Mouse (Mus musculus) forebrain, postnatal 0 days (tissue): Measurements from ENCODE around the gene Casd1. TPM values are rescaled to one million over a fixed set of nuclear protein-coding genes. Genes with fewer than 3 reads are reported as not detected.
A peak's percentile ranks its signal among the peaks of the same experiment; 100 is the strongest.
"Not testable (repeated sequence)": the region's sequence is repeated elsewhere in the genome, so short reads cannot be mapped to it uniquely, and the experiment has no call there.

Source experiments
- ATAC-seq: fragments of 200-750 bp; cut with Nextera tagmentation; 2 replicates; pipeline ENCODE4 v1.8.0; 2017; ENCODE audit warnings: mild to moderate bottlenecking, moderate library complexity
- DNase-seq: peaks from one replicate; pipeline ENCODE4 v3.0.0-alpha.2; 2015
- H3K27ac ChIP-seq: fragments of 300-500 bp; sonication (generic); 2 replicates; pipeline ENCODE4 v1.5.1; 2014; ENCODE audit warnings: low read depth, mild to moderate bottlenecking, antibody characterized with exemption, low read length, moderate library complexity, mixed read lengths
- H3K27me3 ChIP-seq: fragments of 300-500 bp; sonication (generic); 2 replicates; pipeline ENCODE4 v1.6.1; 2014; ENCODE audit warnings: mild to moderate bottlenecking, low read length, mixed read lengths; ENCODE audit not compliant: insufficient read depth
- H3K36me3 ChIP-seq: fragments of 300-500 bp; sonication (generic); 2 replicates; pipeline ENCODE4 v1.6.1; 2014; ENCODE audit warnings: mild to moderate bottlenecking, moderate library complexity; ENCODE audit not compliant: insufficient read depth
- H3K4me1 ChIP-seq: fragments of 300-500 bp; sonication (generic); 2 replicates; pipeline ENCODE4 v1.6.1; 2014; ENCODE audit warnings: antibody characterized with exemption; ENCODE audit not compliant: insufficient read depth
- H3K4me2 ChIP-seq: fragments of 300-500 bp; sonication (generic); 2 replicates; pipeline ENCODE4 v1.6.1; 2014; ENCODE audit warnings: low read depth, mild to moderate bottlenecking, moderate library complexity
- H3K4me3 ChIP-seq: fragments of 300-500 bp; sonication (generic); 2 replicates; pipeline ENCODE4 v1.5.1; 2014; ENCODE audit warnings: low read depth, low read length, mixed read lengths
- H3K9ac ChIP-seq: fragments of 300-500 bp; sonication (generic); 2 replicates; pipeline ENCODE4 v1.6.1; 2014; ENCODE audit warnings: mild to moderate bottlenecking
- H3K9me3 ChIP-seq: fragments of 300-500 bp; sonication (generic); 2 replicates; pipeline ENCODE4 v1.6.1; 2016; ENCODE audit warnings: low read length
- CTCF ChIP-seq: sonication (generic); IDR thresholded peaks from 2 replicates; pipeline ENCODE4 v1.5.1; 2016; ENCODE audit warnings: antibody characterized with exemption, control low read depth, low read depth
- WGBS: fragments of 180-500 bp; shearing (Covaris S2); extraction: QIAGEN DNeasy Blood & Tissue Kit; methylation state at CpG from one replicate; pipeline ENCODE4 v1.1.7; 2014; 5-methylcytosine and 5-hydroxymethylcytosine counted together
- polyA plus RNA-seq: library from polyadenylated mRNA; unstranded; fragments of >200 nt; fragmentation: Nextera tagmentation; extraction: Ambion mirVana; gene quantifications from 2 replicates; pipeline ENCODE4 v1.2.1, GENCODE M21; 2015
- total RNA-seq: library from RNA; depleted of rRNA; stranded (reverse); fragments of >200 nt; gene quantifications from 2 replicates; pipeline ENCODE4 v1.2.3, GENCODE M21; 2014

Casd1 gene
- total and polyA plus RNA-seq, 2 experiments from 2014 or later = 38.7 to 90.3 TPM

- Histone ChIP-seq H3K9me3 (no peaks in the 10 kb centered on the region), H3K9ac (no peak overlapping the region), H3K4me3 (no peak overlapping the region), H3K27me3 (no peaks in the 10 kb centered on the region), H3K36me3 (0 out of 2 replicates have a peak, but pooled peaks cover 3% of the 10 kb centered on the region), H3K4me2 (no peak overlapping the region), H3K27ac (no peak overlapping the region), H3K4me1 (no peaks in the 10 kb centered on the region)
- no peak for TF ChIP-seq CTCF
- DNase-seq = no peak
- 91% methylated on average over 7 of the region's 7 CpGs for WGBS
- no peak for ATAC-seq
Measured at GRCm38 (mm10) chr6:4642068-4642467, 41.4 kb downstream of the Casd1 start.

- WGBS = 84% methylated on average over 3 of the region's 3 CpGs
Measured at GRCm38 (mm10) chr6:4647351-4647750, 46.7 kb downstream of the Casd1 start.

GRCm38 (mm10) chr6:4652596-4653134 is 52.0 kb downstream of the Casd1 start:
- Histone ChIP-seq H3K36me3 (no peaks in the 10 kb centered on the region), H3K4me3 (no peak overlapping the region), H3K9ac (no peak overlapping the region), H3K4me1 (no peaks in the 10 kb centered on the region), H3K27me3 (no peaks in the 10 kb centered on the region), H3K4me2 (no peak overlapping the region), H3K27ac (no peak overlapping the region), H3K9me3 (no peaks in the 10 kb centered on the region)
- DNase-seq (peak; percentile 34), ATAC-seq (peak; percentile 23; the same call in 1 of the 2 replicates)
- TF ChIP-seq CTCF = 0 out of 2 replicates have a peak, but pooled peaks have one; percentile 28
- WGBS = 76% methylated on average over 8 of the region's 8 CpGs

More at GRCm38 (mm10) chr6:4647351-4647750, 46.7 kb downstream of the Casd1 start:
- TF ChIP-seq CTCF = no peak
- H3K27me3 ChIP-seq = no peaks in the 10 kb centered on the region
- H3K9me3 ChIP-seq = no peaks in the 10 kb centered on the region
- no peak overlapping the region for H3K9ac ChIP-seq
- no peaks in the 10 kb centered on the region for H3K4me1 ChIP-seq
- DNase-seq = no peak
- no peak for ATAC-seq
- no peak overlapping the region for H3K4me2 ChIP-seq
- no peaks in the 10 kb centered on the region for H3K36me3 ChIP-seq
- H3K4me3 ChIP-seq = no peak overlapping the region
- no peak overlapping the region for H3K27ac ChIP-seq

- ATAC-seq, H3K4me3 ChIP-seq, H3K9me3 ChIP-seq, H3K36me3 ChIP-seq, H3K27ac ChIP-seq, H3K4me2 ChIP-seq, H3K27me3 ChIP-seq, H3K9ac ChIP-seq, H3K4me1 ChIP-seq, DNase-seq: not testable (repeated sequence)
- WGBS = 97% methylated on average over 12 of the region's 12 CpGs
Measured at GRCm38 (mm10) chr6:4653741-4654140, 53.1 kb downstream of the Casd1 start.

- TF ChIP-seq CTCF = no peak
- no peak overlapping the region for H3K4me2 ChIP-seq
- 64% methylated on average over 5 of the region's 5 CpGs for WGBS
- no peaks in the 10 kb centered on the region for H3K27me3 ChIP-seq
- no peak overlapping the region for H3K4me3 ChIP-seq
- no peak overlapping the region for H3K9ac ChIP-seq
- peak; percentile 47; the same call in 1 of the 2 replicates for ATAC-seq
- peak; percentile 40 for DNase-seq
- no peak overlapping the region for H3K27ac ChIP-seq
- no peaks in the 10 kb centered on the region for H3K4me1 ChIP-seq
- H3K9me3 ChIP-seq = no peaks in the 10 kb centered on the region
- H3K36me3 ChIP-seq = no peaks in the 10 kb centered on the region
Measured at GRCm38 (mm10) chr6:4655466-4655865, 54.8 kb downstream of the Casd1 start.

GRCm38 (mm10) chr6:4655924-4656323 is 55.3 kb downstream of the Casd1 start:
- no peak overlapping the region for H3K9ac ChIP-seq
- 93% methylated on average over 4 of the region's 4 CpGs for WGBS
- no peak overlapping the region for H3K4me2 ChIP-seq
- TF ChIP-seq CTCF = no peak
- ATAC-seq (no peak), DNase-seq (no peak)
- no peak overlapping the region for H3K4me3 ChIP-seq
- H3K27ac ChIP-seq = no peak overlapping the region
- no peaks in the 10 kb centered on the region for H3K27me3 ChIP-seq
- no peaks in the 10 kb centered on the region for H3K4me1 ChIP-seq
- no peaks in the 10 kb centered on the region for H3K36me3 ChIP-seq
- H3K9me3 ChIP-seq = no peaks in the 10 kb centered on the region

GRCm38 (mm10) chr6:4658861-4659260 is 58.2 kb downstream of the Casd1 start:
- H3K27me3 ChIP-seq = no peaks in the 10 kb centered on the region
- 84% methylated on average over 13 of the region's 13 CpGs for WGBS
- no peak for DNase-seq
- no peak overlapping the region for H3K4me2 ChIP-seq
- no peak overlapping the region for H3K27ac ChIP-seq
- H3K9me3 ChIP-seq = no peaks in the 10 kb centered on the region
- no peaks in the 10 kb centered on the region for H3K4me1 ChIP-seq
- H3K9ac ChIP-seq = no peak overlapping the region
- H3K4me3 ChIP-seq = no peak overlapping the region
- no peaks in the 10 kb centered on the region for H3K36me3 ChIP-seq
- no peak for ATAC-seq
- no peak for TF ChIP-seq CTCF

GRCm38 (mm10) chr6:4663516-4663915 is 62.9 kb downstream of the Casd1 start:
- no peak overlapping the region for H3K4me2 ChIP-seq
- no peak overlapping the region for H3K9ac ChIP-seq
- no peak for TF ChIP-seq CTCF
- H3K36me3 ChIP-seq = no peaks in the 10 kb centered on the region
- DNase-seq (no peak), ATAC-seq (no peak)
- no peaks in the 10 kb centered on the region for H3K27me3 ChIP-seq
- no peak overlapping the region for H3K27ac ChIP-seq
- 75% methylated on average over 2 of the region's 2 CpGs for WGBS
- H3K4me1 ChIP-seq = no peaks in the 10 kb centered on the region
- H3K9me3 ChIP-seq = no peaks in the 10 kb centered on the region
- no peak overlapping the region for H3K4me3 ChIP-seq
